Mouse (Mus musculus) myocyte (in vitro differentiated cells): Measurements from ENCODE around the gene Lrrc66. TPM values are rescaled to one million over a fixed set of nuclear protein-coding genes. Genes with fewer than 3 reads are reported as not detected.

ENCODE experiments used
- H3K27me3 ChIP-seq: one replicate; pipeline ENCODE4 v1.6.1; 2011; ENCODE audit not compliant: control insufficient read depth, insufficient read depth, insufficient read length
- H3K36me3 ChIP-seq: one replicate; pipeline ENCODE4 v1.6.1; 2011; ENCODE audit not compliant: control insufficient read depth, insufficient read depth
- H3K4me2 ChIP-seq: one replicate; pipeline ENCODE4 v1.6.1; 2011; ENCODE audit warnings: low read depth, control low read depth
- H3K4me3 ChIP-seq: one replicate; pipeline ENCODE4 v1.5.1; 2011; ENCODE audit warnings: mild to moderate bottlenecking, control low read depth, moderate library complexity
- H3K79me2 ChIP-seq: one replicate; pipeline ENCODE4 v1.6.1; 2011; ENCODE audit not compliant: control insufficient read depth, insufficient read depth
- H3ac ChIP-seq: one replicate; pipeline ENCODE4 v1.6.1; 2011; ENCODE audit not compliant: control insufficient read depth, insufficient read length
- CEBPB ChIP-seq: IDR thresholded peaks from 2 replicates; pipeline ENCODE4 v1.6.1; 2011; ENCODE audit warnings: mild to moderate bottlenecking, moderate library complexity; ENCODE audit not compliant: poor library complexity, insufficient read depth, severe bottlenecking
- E2F4 ChIP-seq: IDR thresholded peaks from one replicate; pipeline ENCODE4 v1.6.1; 2011; ENCODE audit warnings: mild to moderate bottlenecking, control low read depth, moderate library complexity; ENCODE audit not compliant: insufficient read depth
- MAX ChIP-seq: IDR thresholded peaks from one replicate; pipeline ENCODE4 v1.6.1; 2011; ENCODE audit warnings: low read depth, mild to moderate bottlenecking, control low read depth
- MYOD1 ChIP-seq, 3 experiments: IDR thresholded peaks; one replicate each; pipeline ENCODE4 v1.6.1; 2011; ENCODE audit warnings: control low read depth in 2 of 3, low read depth in 2 of 3, mild to moderate bottlenecking in 2 of 3, moderate library complexity in 1 of 3; ENCODE audit not compliant: insufficient read length in 2 of 3, control insufficient read depth in 1 of 3
- MYOG ChIP-seq, 3 experiments: IDR thresholded peaks; one replicate each; pipeline ENCODE4 v1.6.1; 2011; ENCODE audit warnings: control low read depth in 2 of 3, low read depth in 2 of 3, mild to moderate bottlenecking in 2 of 3; ENCODE audit not compliant: insufficient read length in 2 of 3, control insufficient read depth in 1 of 3, insufficient read depth in 1 of 3
- POLR2A ChIP-seq: IDR thresholded peaks from one replicate; pipeline ENCODE4 v1.6.1; 2011; ENCODE audit warnings: low read depth, mild to moderate bottlenecking, control low read depth, moderate library complexity; ENCODE audit not compliant: insufficient read length
- POLR2AphosphoS2 ChIP-seq: IDR thresholded peaks from one replicate; pipeline ENCODE4 v1.6.1; 2011; ENCODE audit warnings: low read depth, control low read depth; ENCODE audit not compliant: insufficient read length
- REST ChIP-seq: IDR thresholded peaks from one replicate; pipeline ENCODE4 v1.6.1; 2011; ENCODE audit warnings: mild to moderate bottlenecking, control low read depth, moderate library complexity; ENCODE audit not compliant: insufficient read depth, insufficient read length
- SRF ChIP-seq: IDR thresholded peaks from one replicate; pipeline ENCODE4 v1.6.1; 2011; ENCODE audit warnings: low read depth; ENCODE audit not compliant: control insufficient read depth, insufficient read length
- TCF12 ChIP-seq: IDR thresholded peaks from one replicate; pipeline ENCODE4 v1.6.1; 2011; ENCODE audit warnings: mild to moderate bottlenecking, control low read depth; ENCODE audit not compliant: poor library complexity, insufficient read depth, severe bottlenecking
- TCF3 ChIP-seq: IDR thresholded peaks from one replicate; pipeline ENCODE4 v1.6.1; 2011; ENCODE audit warnings: low read depth, control low read depth; ENCODE audit not compliant: insufficient read length
- USF1 ChIP-seq: IDR thresholded peaks from one replicate; pipeline ENCODE4 v1.6.1; 2011; ENCODE audit warnings: low read depth, mild to moderate bottlenecking, control low read depth, moderate library complexity
- polyA plus RNA-seq: library from polyadenylated mRNA; unstranded; fragments of >200 nt; fragmentation: generic; extraction: Trizol; gene quantifications from one replicate; pipeline ENCODE4 v1.2.1, GENCODE M21; 2012; ENCODE audit warnings: missing spikeins

Lrrc66 gene
- polyA plus RNA-seq, 1 experiment: not detected

DNA sequence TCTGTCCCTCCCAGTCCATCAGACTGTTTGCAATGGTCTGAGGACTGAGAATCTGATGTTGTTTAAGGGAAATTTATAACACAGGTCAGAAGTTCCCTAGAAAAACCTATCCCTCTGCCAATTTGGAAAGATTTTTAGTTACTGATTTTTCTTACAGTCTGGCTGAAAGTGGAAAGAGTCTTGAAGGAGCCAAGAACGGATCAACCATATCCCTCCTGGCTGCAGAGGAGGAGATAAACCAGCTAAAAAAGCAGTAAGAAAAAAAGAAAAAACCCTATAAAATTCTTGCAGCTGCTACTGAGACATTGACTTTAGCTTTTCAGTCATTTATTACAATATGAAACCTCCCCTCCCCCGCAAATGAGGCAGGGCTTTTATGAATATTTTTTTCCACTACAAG lies 34.4 kb upstream of the Lrrc66 start:
- no peak for TF ChIP-seq MYOG (IDR thresholded peaks at IDR 0.05; ENCODE audit: control insufficient read depth in 1 of 3, insufficient read depth in 1 of 3, insufficient read length in 2 of 3, low read depth in 2 of 3)
- no peak for TF ChIP-seq USF1
- no peak for TF ChIP-seq POLR2AphosphoS2
- no peak for TF ChIP-seq TCF12
- TF ChIP-seq CEBPB: no peak
- TF ChIP-seq E2F4: no peak
- no peak for TF ChIP-seq SRF
- TF ChIP-seq MYOD1 (IDR thresholded peaks at IDR 0.05; ENCODE audit: control insufficient read depth in 1 of 3, insufficient read length in 2 of 3, low read depth in 2 of 3): no peak
- H3K36me3 ChIP-seq: no peaks in the 10 kb centered on the region
- no peak overlapping the region for H3K4me3 ChIP-seq

DNA sequence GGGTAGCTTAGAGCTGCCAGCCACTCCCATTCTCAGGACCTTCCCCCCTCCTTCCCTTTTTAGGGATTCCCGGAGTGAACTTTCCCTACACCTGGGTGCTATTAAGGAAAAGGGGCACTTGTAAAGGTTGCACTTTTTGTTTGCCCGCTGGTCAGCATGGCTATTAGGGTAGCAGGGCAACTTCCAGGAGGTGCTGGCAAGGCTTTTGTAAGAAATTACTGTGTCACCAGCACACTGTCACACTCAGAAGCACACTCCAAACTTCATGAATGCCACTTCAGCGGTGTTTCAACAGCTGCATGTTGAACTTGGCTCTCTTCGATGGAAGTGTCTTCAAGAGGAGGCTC lies 19.5 kb upstream of the Lrrc66 start:
- no peaks in the 10 kb centered on the region for H3K36me3 ChIP-seq
- peak overlapping the region; percentile 89 for H3K4me2 ChIP-seq
- peaks cover 33% of the 10 kb centered on the region for H3K27me3 ChIP-seq
- H3ac ChIP-seq: no peak overlapping the region
- no peak for TF ChIP-seq TCF12
- no peak for TF ChIP-seq MAX
- TF ChIP-seq SRF: no peak
- no peak for TF ChIP-seq CEBPB
- H3K4me3 ChIP-seq: peak overlapping the region; percentile 19
- no peaks in the 10 kb centered on the region for H3K79me2 ChIP-seq

More for the DNA sequence above, 34.4 kb upstream of the Lrrc66 start:
- Histone ChIP-seq H3K79me2 (no peaks in the 10 kb centered on the region), H3K27me3 (peaks cover 5% of the 10 kb centered on the region), H3ac (no peak overlapping the region), H3K4me2 (no peak overlapping the region)

DNA sequence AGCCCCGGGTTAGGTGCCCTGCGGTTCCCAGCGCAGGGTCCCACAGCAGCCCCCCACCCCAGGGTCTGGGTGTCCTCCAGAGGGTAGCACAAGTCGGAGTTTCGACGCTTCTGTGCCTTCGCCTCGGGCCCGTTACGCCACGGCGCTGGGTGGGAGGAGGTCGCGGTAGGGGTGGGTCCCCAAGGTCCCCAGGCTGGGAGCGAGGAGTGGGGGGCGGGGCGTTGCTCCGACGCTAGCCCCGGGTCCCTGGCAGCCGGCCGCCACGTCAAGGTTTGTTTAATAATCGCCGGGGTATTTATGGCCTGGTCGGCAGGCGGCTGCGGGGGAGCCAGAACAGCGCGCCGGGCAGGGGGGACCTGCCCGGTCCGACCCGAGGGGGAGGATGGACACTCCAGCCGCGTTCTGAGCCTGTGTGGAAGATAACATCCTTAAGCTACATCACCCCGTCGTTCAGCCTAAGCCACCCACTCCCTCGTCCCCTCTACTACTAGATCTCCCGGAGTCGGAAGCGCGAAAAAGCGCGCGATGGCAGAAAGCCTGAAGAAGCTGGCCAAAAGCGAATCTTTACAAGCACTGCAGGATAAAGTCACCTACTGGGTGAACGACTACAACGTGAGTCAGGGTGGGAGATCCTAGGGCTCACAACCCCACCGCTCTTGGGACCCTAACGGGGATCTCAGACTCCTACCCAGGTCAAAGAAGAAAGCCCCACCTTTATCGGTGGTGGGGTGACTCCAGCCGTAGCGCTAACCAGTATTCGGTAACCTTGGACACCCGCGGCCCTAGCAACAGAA lies 18.9 kb upstream of the Lrrc66 start, which contains the start of gene Spata18:
TSS of gene Spata18 (plus strand) at position 319 of the 794 bp plus-strand sequence.
- no peaks in the 10 kb centered on the region for H3K36me3 ChIP-seq
- H3ac ChIP-seq: peak within 1 kb of the TSS; percentile 31
- peaks cover 6% of the 10 kb centered on the region for H3K79me2 ChIP-seq
- peak within 1 kb of the TSS; percentile 19 for H3K4me3 ChIP-seq
- TF ChIP-seq MYOD1 (IDR thresholded peaks at IDR 0.05; ENCODE audit: control insufficient read depth in 1 of 3, insufficient read length in 2 of 3, low read depth in 2 of 3) (no peak), USF1 (no peak), MYOG (IDR thresholded peaks at IDR 0.05; ENCODE audit: control insufficient read depth in 1 of 3, insufficient read depth in 1 of 3, insufficient read length in 2 of 3, low read depth in 2 of 3) (no peak), CEBPB (no peak), TCF3 (no peak), POLR2AphosphoS2 (no peak), POLR2A (no peak), REST (no peak), SRF (no peak), MAX (no peak), TCF12 (no peak), E2F4 (no peak)
- peaks cover 33% of the 10 kb centered on the region for H3K27me3 ChIP-seq
- peak within 1 kb of the TSS; percentile 89 for H3K4me2 ChIP-seq

DNA sequence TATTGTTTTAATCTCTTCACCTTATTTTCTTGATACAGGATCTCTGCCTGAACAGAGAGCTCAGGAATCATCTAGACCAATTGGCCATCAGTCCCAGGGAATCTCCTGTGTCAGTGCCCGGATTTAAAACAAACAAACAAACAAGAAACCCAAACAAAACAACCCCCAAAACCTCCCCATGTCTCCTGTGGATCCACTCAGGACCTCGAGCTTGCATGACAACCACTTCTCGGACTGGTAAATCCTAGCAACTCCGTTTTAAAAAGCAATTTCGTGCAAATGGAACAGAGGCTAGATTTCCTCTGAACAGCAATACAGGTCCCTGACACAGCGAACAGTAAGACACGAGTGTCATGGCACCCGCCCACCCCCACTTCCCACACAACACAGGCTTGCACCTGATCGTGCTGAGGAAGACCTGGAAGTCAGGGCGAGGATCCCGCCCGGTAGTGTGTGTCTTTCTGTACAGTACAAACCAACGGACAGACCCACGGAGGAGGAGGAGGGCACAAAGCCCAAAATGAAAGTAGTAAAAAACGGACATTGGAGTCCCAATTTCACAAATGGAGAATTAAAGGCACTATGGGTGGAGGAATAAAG lies 18.1 kb upstream of the Lrrc66 start:
- Histone ChIP-seq H3ac (peak overlapping the region; percentile 31), H3K36me3 (no peaks in the 10 kb centered on the region), H3K4me2 (peak overlapping the region; percentile 89), H3K4me3 (peak overlapping the region; percentile 19), H3K79me2 (peaks cover 9% of the 10 kb centered on the region), H3K27me3 (peaks cover 30% of the 10 kb centered on the region)
- TF ChIP-seq POLR2AphosphoS2 (no peak), TCF3 (no peak), MYOG (IDR thresholded peaks at IDR 0.05; ENCODE audit: control insufficient read depth in 1 of 3, insufficient read depth in 1 of 3, insufficient read length in 2 of 3, low read depth in 2 of 3) (no peak), MAX (no peak), CEBPB (no peak), POLR2A (no peak), TCF12 (no peak), E2F4 (no peak), REST (no peak), USF1 (no peak), MYOD1 (IDR thresholded peaks at IDR 0.05; ENCODE audit: control insufficient read depth in 1 of 3, insufficient read length in 2 of 3, low read depth in 2 of 3) (no peak), SRF (no peak)
